Mouse (Mus musculus): ENCODE data around the gene Camk1. TPM values are rescaled to one million over a fixed set of nuclear protein-coding genes. Genes with fewer than 3 reads are reported as not detected.

Camk1 gene
- 4.1 and 5.3 TPM in 2 replicates for total RNA-seq (2012; rRNA removed)
- total RNA-seq (2014; rRNA removed), result 0.20 and 0.36 TPM in 2 replicates
- 0.97 and 1.4 TPM in 2 replicates for polyA plus RNA-seq (2012; ENCODE audit: insufficient read length, low read depth)

DNA sequence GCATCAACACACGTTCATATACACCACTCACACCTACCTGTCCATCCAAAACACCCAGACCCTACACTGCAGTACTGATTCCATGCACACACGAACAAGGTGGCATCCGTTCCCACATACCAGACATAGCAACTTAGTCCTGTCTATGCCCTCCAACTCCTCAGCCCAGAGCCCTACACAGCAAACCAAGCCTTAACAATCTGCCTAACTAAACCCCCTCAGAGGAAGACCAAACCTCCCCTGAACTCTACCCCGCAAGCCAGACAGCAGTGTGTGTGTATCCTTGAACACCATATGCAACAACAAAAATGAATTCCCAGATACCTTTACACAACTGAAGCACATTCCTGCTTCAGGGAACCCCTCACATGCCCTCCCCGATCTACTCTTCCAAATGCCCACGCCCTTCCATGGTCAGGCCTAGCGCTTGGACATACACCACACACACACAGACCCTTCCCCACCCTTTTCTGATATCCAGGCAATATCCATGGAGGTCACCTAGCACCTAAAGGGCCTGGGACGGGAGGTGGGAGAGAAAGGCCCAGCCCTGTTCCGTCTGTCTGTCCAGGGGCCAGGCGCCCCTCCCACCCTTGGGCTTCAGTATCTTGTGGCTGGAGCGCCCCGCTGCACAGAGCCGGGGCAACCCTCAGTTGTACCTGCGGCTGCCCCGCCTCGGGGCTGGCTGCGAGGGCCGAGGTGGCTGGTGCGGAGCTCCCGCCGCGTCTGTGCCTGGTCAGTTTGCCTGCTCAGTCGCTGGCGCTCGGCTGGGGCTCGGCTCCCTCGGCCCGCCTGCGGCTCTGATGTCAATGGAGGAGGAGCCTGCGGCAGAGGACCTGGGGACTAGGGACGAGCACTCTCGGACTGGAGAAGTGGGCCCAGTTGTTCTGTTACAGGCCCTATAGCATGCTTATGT, at the start of gene Camk1:
TSS of gene Camk1 (minus strand) at position 808 of the 916 bp plus-strand sequence.
- H3K4me2 ChIP-seq (ENCODE audit: insufficient read depth, low read depth, poor library complexity, severe bottlenecking), result peak within 1 kb of the TSS; percentile 4; the same call in 1 of the 2 replicates
- H3K9ac ChIP-seq (ENCODE audit: insufficient read depth, low read depth), result peak within 1 kb of the TSS; percentile 4; the same call in 1 of the 2 replicates
- dilution Hi-C loops (cut with MboI; ENCODE audit: extremely low pct_ligation_motif_present, extremely low pct_unique_long_range_greater_than_20kb, low sequenced_read_pairs), result no loop called here
- H3K4me1 ChIP-seq (ENCODE audit: control insufficient read depth in 1 of 2, insufficient read depth in 2 of 2), result peaks cover 0 to 5% of the 10 kb centered on the region in 2 experiments; a peak in 1 of 4 replicates
- no peak within 1 kb of the TSS for H3K27ac ChIP-seq (ENCODE audit: insufficient read depth, low read depth)
- DNase-seq (ENCODE audit: extremely low read depth), result no peak
- peaks cover 0 to 2% of the 10 kb centered on the region in 2 experiments for H3K36me3 ChIP-seq (replicated peaks in 1 of 2; ENCODE audit: control insufficient read depth in 1 of 2, insufficient read depth in 1 of 2, low read length in 1 of 2)
- no peak for TF ChIP-seq NELFE (IDR thresholded peaks at IDR 0.05; ENCODE audit: low read depth, low read length)
- no peak for TF ChIP-seq MYC (IDR thresholded peaks at IDR 0.05; ENCODE audit: low read depth, low read length)
- no peak for TF ChIP-seq MAX (IDR thresholded peaks at IDR 0.05; ENCODE audit: low read length)
- no peak for TF ChIP-seq MAFK (IDR thresholded peaks at IDR 0.05; ENCODE audit: insufficient replicate concordance, low read length)
- TF ChIP-seq TCF12 (IDR thresholded peaks at IDR 0.05; ENCODE audit: low read depth, low read length), result 0 out of 2 replicates have a peak, but pooled peaks have one; percentile 9
- TF ChIP-seq EP300 (IDR thresholded peaks at IDR 0.05; ENCODE audit: low read length), result no peak
- TF ChIP-seq SIN3A (IDR thresholded peaks at IDR 0.05; ENCODE audit: low read length), result no peak
- TF ChIP-seq POLR2A (IDR thresholded peaks at IDR 0.05; ENCODE audit: low read depth, low read length), result peak; percentile 37
- no peaks in the 10 kb centered on the region for H3K79me2 ChIP-seq (replicated peaks; ENCODE audit: control insufficient read depth, extremely low read depth, insufficient read depth, poor library complexity, severe bottlenecking)
- in situ Hi-C loops (cut with MboI; ENCODE audit: low pct_ligation_motif_present, low pct_unique_long_range_greater_than_20kb, low sequenced_read_pairs), result no loop called here
- no peaks in the 10 kb centered on the region for H3K9me3 ChIP-seq (replicated peaks; ENCODE audit: low read length)
- H3K4me3 ChIP-seq (replicated peaks in 1 of 3; ENCODE audit: low read depth in 2 of 3, low read length in 2 of 3, poor library complexity in 1 of 3), result peak within 1 kb of the TSS in 2 of 3 experiments; percentile 13 to 51
- peaks cover 4% of the 10 kb centered on the region for H3K27me3 ChIP-seq (replicated peaks)

DNA sequence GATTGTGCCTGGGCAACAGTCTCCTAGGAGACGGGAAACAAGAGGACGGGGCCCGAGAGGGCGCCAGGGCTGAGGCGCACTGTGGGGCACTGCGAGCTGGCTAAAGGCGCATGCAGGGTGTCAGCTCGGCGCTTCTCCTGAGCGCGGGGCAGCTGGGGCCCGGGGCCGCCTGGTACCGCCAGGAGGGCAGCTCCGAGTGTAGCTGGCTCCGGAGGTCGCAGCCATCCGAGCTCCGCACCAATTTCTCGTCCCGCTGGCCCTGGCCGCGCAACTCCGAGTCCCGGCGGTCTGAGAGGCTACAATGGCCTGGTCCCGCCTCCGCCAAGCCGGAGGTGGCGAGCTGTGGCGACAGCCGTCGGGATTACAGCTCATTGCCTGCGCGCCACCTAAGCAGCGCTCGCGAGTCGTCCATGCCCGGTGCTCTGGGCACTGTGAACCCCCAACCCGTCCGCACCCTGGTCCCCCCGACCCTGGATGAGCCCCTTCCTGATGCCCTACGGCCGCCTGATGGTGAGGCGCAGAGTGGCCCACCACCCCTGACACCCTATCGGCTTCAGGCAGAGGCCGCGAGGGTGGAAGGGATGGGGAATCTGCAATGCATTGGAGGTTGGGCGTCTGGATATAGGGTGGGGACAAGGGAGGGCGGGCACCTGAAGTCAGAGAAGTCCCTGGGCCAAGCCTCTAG, 48.7 kb upstream of the Camk1 start:
- in situ Hi-C loops (cut with MboI; ENCODE audit: low pct_ligation_motif_present, low pct_unique_long_range_greater_than_20kb, low sequenced_read_pairs), result no loop called here
- Histone ChIP-seq H3K27me3 (replicated peaks) (no peaks in the 10 kb centered on the region), H3K9me3 (replicated peaks; ENCODE audit: low read length) (peaks cover 8% of the 10 kb centered on the region), H3K4me3 (replicated peaks in 1 of 3; ENCODE audit: low read depth in 2 of 3, low read length in 2 of 3, poor library complexity in 1 of 3) (no peak overlapping the region), H3K79me2 (replicated peaks; ENCODE audit: control insufficient read depth, extremely low read depth, insufficient read depth, poor library complexity, severe bottlenecking) (no peaks in the 10 kb centered on the region), H3K4me2 (ENCODE audit: insufficient read depth, low read depth, poor library complexity, severe bottlenecking) (no peak overlapping the region), H3K27ac (ENCODE audit: insufficient read depth, low read depth) (no peak overlapping the region), H3K4me1 (ENCODE audit: control insufficient read depth in 1 of 2, insufficient read depth in 2 of 2) (no peaks in the 10 kb centered on the region), H3K9ac (ENCODE audit: insufficient read depth, low read depth) (no peak overlapping the region), H3K36me3 (replicated peaks in 1 of 2; ENCODE audit: control insufficient read depth in 1 of 2, insufficient read depth in 1 of 2, low read length in 1 of 2) (peaks cover 69 to 96% of the 10 kb centered on the region in 2 experiments)
- TF ChIP-seq BHLHE40 (IDR thresholded peaks at IDR 0.05; ENCODE audit: low read depth, low read length) (no peak), MXI1 (IDR thresholded peaks at IDR 0.05; ENCODE audit: low read depth, low read length) (no peak), TBP (conservative IDR thresholded peaks at IDR 0.05; ENCODE audit: low read depth, low read length) (no peak), MYC (IDR thresholded peaks at IDR 0.05; ENCODE audit: low read depth, low read length) (no peak), POLR2AphosphoS2 (IDR thresholded peaks at IDR 0.05; ENCODE audit: low read depth, low read length) (no peak), USF1 (IDR thresholded peaks at IDR 0.05; ENCODE audit: low read depth, low read length) (no peak), SIN3A (IDR thresholded peaks at IDR 0.05; ENCODE audit: low read length) (no peak), RCOR1 (conservative IDR thresholded peaks at IDR 0.05; ENCODE audit: low read depth, low read length) (no peak), NRF1 (IDR thresholded peaks at IDR 0.05; ENCODE audit: low read depth, low read length) (no peak), ZKSCAN1 (IDR thresholded peaks at IDR 0.05; ENCODE audit: borderline replicate concordance, low read depth, low read length) (no peak), JUN (IDR thresholded peaks at IDR 0.05; ENCODE audit: insufficient read depth, low read depth, low read length) (no peak), CTCF (conservative IDR thresholded peaks at IDR 0.05 in 1 of 2, IDR thresholded peaks at IDR 0.05 in 1 of 2; ENCODE audit: low read depth in 2 of 2, low read length in 2 of 2) (no peak), SMC3 (IDR thresholded peaks at IDR 0.05; ENCODE audit: low read depth, low read length) (no peak), USF2 (conservative IDR thresholded peaks at IDR 0.05; ENCODE audit: low read depth, low read length) (no peak), MAX (IDR thresholded peaks at IDR 0.05; ENCODE audit: low read length) (no peak), ZC3H11A (IDR thresholded peaks at IDR 0.05; ENCODE audit: low read depth, low read length) (no peak), MAZ (IDR thresholded peaks at IDR 0.05; ENCODE audit: low read depth, low read length) (no peak), CHD2 (IDR thresholded peaks at IDR 0.05; ENCODE audit: low read length) (no peak)
- dilution Hi-C loops (cut with MboI; ENCODE audit: extremely low pct_ligation_motif_present, extremely low pct_unique_long_range_greater_than_20kb, low sequenced_read_pairs), result no loop called here
- DNase-seq (ENCODE audit: extremely low read depth), result no peak
